Mouse (Mus musculus) hindbrain, embryonic 13.5 days (tissue): ENCODE data around the gene Zbtb46. TPM values are rescaled to one million over a fixed set of nuclear protein-coding genes. Genes with fewer than 3 reads are reported as not detected.

Experiments used
- ATAC-seq: fragments of 200-750 bp; cut with Nextera tagmentation; 2 replicates; pipeline ENCODE4 v1.8.0; 2017; ENCODE audit warnings: moderate TSS enrichment; ENCODE audit not compliant: low FRiP score
- H3K27ac ChIP-seq: fragments of 300-500 bp; sonication (generic); 2 replicates; pipeline ENCODE4 v1.5.1; 2015; ENCODE audit warnings: inconsistent platforms, mild to moderate bottlenecking, moderate library complexity
- H3K27me3 ChIP-seq: fragments of 300-500 bp; sonication (generic); 2 replicates; pipeline ENCODE4 v1.6.1; 2015; ENCODE audit warnings: mild to moderate bottlenecking, inconsistent platforms
- H3K36me3 ChIP-seq: fragments of 300-500 bp; sonication (generic); 2 replicates; pipeline ENCODE4 v1.6.1; 2015; ENCODE audit warnings: mild to moderate bottlenecking, inconsistent platforms
- H3K4me1 ChIP-seq: fragments of 300-500 bp; sonication (generic); replicated peaks from 2 replicates; pipeline ENCODE4 v1.6.1; 2015; ENCODE audit warnings: inconsistent platforms
- H3K4me2 ChIP-seq: fragments of 300-500 bp; sonication (generic); 2 replicates; pipeline ENCODE4 v1.6.1; 2015; ENCODE audit warnings: inconsistent platforms, mild to moderate bottlenecking, moderate library complexity
- H3K4me3 ChIP-seq: fragments of 300-500 bp; sonication (generic); 2 replicates; pipeline ENCODE4 v1.5.1; 2015; ENCODE audit warnings: mild to moderate bottlenecking, inconsistent platforms
- H3K9ac ChIP-seq: fragments of 300-500 bp; sonication (generic); 2 replicates; pipeline ENCODE4 v1.6.1; 2015; ENCODE audit warnings: mild to moderate bottlenecking, inconsistent platforms
- H3K9me3 ChIP-seq: fragments of 300-500 bp; sonication (generic); 2 replicates; pipeline ENCODE4 v1.6.1; 2016; ENCODE audit warnings: inconsistent platforms
- WGBS: fragments of 180-500 bp; shearing (Covaris S2); methylation state at CpG from one replicate; pipeline ENCODE4 v1.1.7; 2015; 5-methylcytosine and 5-hydroxymethylcytosine counted together
- polyA plus RNA-seq: library from polyadenylated mRNA; unstranded; fragments of >200 nt; fragmentation: Nextera tagmentation; extraction: Ambion mirVana; gene quantifications from 2 replicates; pipeline ENCODE4 v1.2.1, GENCODE M21; 2015

Zbtb46 gene
- polyA plus RNA-seq, 1 experiment from 2014 or later = 22.4 TPM

- no peak overlapping the region for H3K27ac ChIP-seq
- ATAC-seq = no peak
- no peaks in the 10 kb centered on the region for H3K36me3 ChIP-seq
- H3K9ac ChIP-seq = no peak overlapping the region
- 93% methylated on average over 1 of the region's 1 CpGs for WGBS
- peaks cover 37% of the 10 kb centered on the region for H3K4me1 ChIP-seq
- no peak overlapping the region for H3K4me2 ChIP-seq
- no peak overlapping the region for H3K4me3 ChIP-seq
- H3K9me3 ChIP-seq = no peaks in the 10 kb centered on the region
- peaks cover 26% of the 10 kb centered on the region for H3K27me3 ChIP-seq
These were observed 2.4 kb upstream of the Zbtb46 start for GRCm38 (mm10) chr2:181461536-181462100.

GRCm38 (mm10) chr2:181459673-181460621 is 721 bp upstream of the Zbtb46 start:
- Histone ChIP-seq H3K27ac (peak overlapping the region; percentile 40), H3K36me3 (no peaks in the 10 kb centered on the region), H3K9me3 (no peaks in the 10 kb centered on the region), H3K9ac (peak overlapping the region; percentile 95), H3K4me1 (peaks cover 37% of the 10 kb centered on the region), H3K4me2 (peak overlapping the region; percentile 93), H3K4me3 (peak overlapping the region; percentile 98), H3K27me3 (peaks cover 24% of the 10 kb centered on the region)
- WGBS = under 1% methylated on average over 69 of the region's 71 CpGs
- peak; percentile 67 for ATAC-seq

GRCm38 (mm10) chr2:181458411-181459152 is 644 bp downstream of the Zbtb46 start:
- Histone ChIP-seq H3K4me1 (peaks cover 37% of the 10 kb centered on the region), H3K9ac (peak overlapping the region; percentile 95), H3K4me2 (peak overlapping the region; percentile 93), H3K27ac (peak overlapping the region; percentile 85), H3K27me3 (peaks cover 19% of the 10 kb centered on the region), H3K9me3 (no peaks in the 10 kb centered on the region), H3K4me3 (peak overlapping the region; percentile 98), H3K36me3 (no peaks in the 10 kb centered on the region)
- ATAC-seq = peak; percentile 40
- WGBS = under 1% methylated on average over 68 of the region's 72 CpGs

GRCm38 (mm10) chr2:181457831-181458230 is 1.4 kb downstream of the Zbtb46 start:
- peak overlapping the region; percentile 95 for H3K9ac ChIP-seq
- H3K9me3 ChIP-seq = 0 out of 2 replicates have a peak, but pooled peaks cover 3% of the 10 kb centered on the region
- H3K4me3 ChIP-seq = peak overlapping the region; percentile 98
- peak overlapping the region; percentile 93 for H3K4me2 ChIP-seq
- H3K27ac ChIP-seq = no peak overlapping the region
- no peak for ATAC-seq
- 3% methylated on average over 15 of the region's 15 CpGs for WGBS
- H3K36me3 ChIP-seq = no peaks in the 10 kb centered on the region
- H3K4me1 ChIP-seq = peaks cover 31% of the 10 kb centered on the region
- H3K27me3 ChIP-seq = peaks cover 19% of the 10 kb centered on the region

- Histone ChIP-seq H3K27ac (no peak overlapping the region), H3K9me3 (0 out of 2 replicates have a peak, but pooled peaks cover 3% of the 10 kb centered on the region), H3K27me3 (peaks cover 11% of the 10 kb centered on the region), H3K4me3 (no peak overlapping the region), H3K4me1 (peaks cover 36% of the 10 kb centered on the region), H3K36me3 (no peaks in the 10 kb centered on the region), H3K4me2 (no peak overlapping the region), H3K9ac (no peak overlapping the region)
- WGBS = 80% methylated on average over 2 of the region's 2 CpGs
- no peak for ATAC-seq
These were observed 3.3 kb downstream of the Zbtb46 start for GRCm38 (mm10) chr2:181455899-181456298.

- Histone ChIP-seq H3K4me2 (no peak overlapping the region), H3K36me3 (no peaks in the 10 kb centered on the region), H3K9me3 (0 out of 2 replicates have a peak, but pooled peaks cover 3% of the 10 kb centered on the region), H3K27me3 (no peaks in the 10 kb centered on the region), H3K27ac (no peak overlapping the region), H3K9ac (no peak overlapping the region), H3K4me3 (no peak overlapping the region), H3K4me1 (peaks cover 20% of the 10 kb centered on the region)
- WGBS = 38% methylated on average over 1 of the region's 1 CpGs
- ATAC-seq = no peak
These were observed 6.0 kb downstream of the Zbtb46 start for GRCm38 (mm10) chr2:181453274-181453673.

- Histone ChIP-seq H3K36me3 (no peaks in the 10 kb centered on the region), H3K27me3 (no peaks in the 10 kb centered on the region), H3K4me2 (no peak overlapping the region), H3K27ac (no peak overlapping the region), H3K9me3 (0 out of 2 replicates have a peak, but pooled peaks cover 3% of the 10 kb centered on the region), H3K4me3 (no peak overlapping the region), H3K4me1 (peaks cover 11% of the 10 kb centered on the region), H3K9ac (no peak overlapping the region)
- WGBS = 81% methylated on average over 4 of the region's 4 CpGs
- no peak for ATAC-seq
These were observed 7.0 kb downstream of the Zbtb46 start for GRCm38 (mm10) chr2:181452181-181452580.

- no peak overlapping the region for H3K27ac ChIP-seq
- ATAC-seq = no peak
- H3K36me3 ChIP-seq = no peaks in the 10 kb centered on the region
- H3K4me2 ChIP-seq = no peak overlapping the region
- 93% methylated on average over 2 of the region's 2 CpGs for WGBS
- H3K4me3 ChIP-seq = no peak overlapping the region
- no peaks in the 10 kb centered on the region for H3K27me3 ChIP-seq
- no peaks in the 10 kb centered on the region for H3K9me3 ChIP-seq
- no peaks in the 10 kb centered on the region for H3K4me1 ChIP-seq
- no peak overlapping the region for H3K9ac ChIP-seq
These were observed 16.2 kb downstream of the Zbtb46 start for GRCm38 (mm10) chr2:181443016-181443415.

GRCm38 (mm10) chr2:181438176-181438575 is 21.1 kb downstream of the Zbtb46 start:
- no peak overlapping the region for H3K27ac ChIP-seq
- H3K4me2 ChIP-seq = no peak overlapping the region
- 86% methylated on average over 4 of the region's 4 CpGs for WGBS
- H3K9me3 ChIP-seq = no peaks in the 10 kb centered on the region
- H3K4me3 ChIP-seq = no peak overlapping the region
- no peaks in the 10 kb centered on the region for H3K36me3 ChIP-seq
- ATAC-seq = no peak
- no peaks in the 10 kb centered on the region for H3K4me1 ChIP-seq
- no peak overlapping the region for H3K9ac ChIP-seq
- no peaks in the 10 kb centered on the region for H3K27me3 ChIP-seq

GRCm38 (mm10) chr2:181436246-181436645 is 23.0 kb downstream of the Zbtb46 start:
- Histone ChIP-seq H3K9me3 (no peaks in the 10 kb centered on the region), H3K4me3 (no peak overlapping the region), H3K36me3 (no peaks in the 10 kb centered on the region), H3K27ac (no peak overlapping the region), H3K4me1 (no peaks in the 10 kb centered on the region), H3K9ac (no peak overlapping the region), H3K4me2 (no peak overlapping the region), H3K27me3 (no peaks in the 10 kb centered on the region)
- ATAC-seq = no peak
- 81% methylated on average over 2 of the region's 2 CpGs for whole genome bisulfite sequencing

GRCm38 (mm10) chr2:181423834-181424233 is 35.4 kb downstream of the Zbtb46 start:
- H3K27me3 ChIP-seq = no peaks in the 10 kb centered on the region
- peaks cover 23% of the 10 kb centered on the region for H3K36me3 ChIP-seq
- H3K9me3 ChIP-seq = no peaks in the 10 kb centered on the region
- ATAC-seq = no peak
- no peaks in the 10 kb centered on the region for H3K4me1 ChIP-seq
- WGBS = 96% methylated on average over 9 of the region's 9 CpGs
- H3K9ac ChIP-seq = no peak overlapping the region
- H3K27ac ChIP-seq = no peak overlapping the region
- H3K4me3 ChIP-seq = no peak overlapping the region
- H3K4me2 ChIP-seq = no peak overlapping the region
